Mouse (Mus musculus) small intestine, adult 2 months (tissue): ENCODE measurements around the gene Hist2h2aa2. TPM values are rescaled to one million over a fixed set of nuclear protein-coding genes. Genes with fewer than 3 reads are reported as not detected.

Experiments
- H3K27ac ChIP-seq: fragments of 200-500 bp; 2 replicates; pipeline ENCODE4 v1.5.1; 2012; ENCODE audit warnings: low read depth, low read length, control low read depth, inconsistent platforms; ENCODE audit not compliant: insufficient read depth
- H3K27me3 ChIP-seq: fragments of 200-500 bp; 2 replicates; pipeline ENCODE4 v1.6.1; 2012; ENCODE audit warnings: mild to moderate bottlenecking, moderate library complexity, low read length, inconsistent platforms; ENCODE audit not compliant: control insufficient read depth, insufficient read depth
- H3K36me3 ChIP-seq: fragments of 200-500 bp; 2 replicates; pipeline ENCODE4 v1.6.1; 2012; ENCODE audit warnings: mild to moderate bottlenecking, low read length, control low read depth, inconsistent platforms; ENCODE audit not compliant: control insufficient read depth, insufficient read depth
- H3K4me1 ChIP-seq: fragments of 200-500 bp; 2 replicates; pipeline ENCODE4 v1.6.1; 2012; ENCODE audit warnings: low read length, inconsistent platforms, mixed read lengths; ENCODE audit not compliant: control insufficient read depth, insufficient read depth, insufficient read length
- H3K4me3 ChIP-seq: fragments of 200-500 bp; 2 replicates; pipeline ENCODE4 v1.5.1; 2012; ENCODE audit warnings: low read depth, mild to moderate bottlenecking, control low read depth, inconsistent platforms, low read length, moderate library complexity
- CTCF ChIP-seq: fragments of 200-500 bp; IDR thresholded peaks from 2 replicates; pipeline ENCODE4 v1.5.1; 2012; ENCODE audit warnings: low read depth, mild to moderate bottlenecking, control low read depth, inconsistent platforms, low read length, moderate library complexity, mixed read lengths; ENCODE audit not compliant: insufficient replicate concordance, insufficient read length; ENCODE audit errors: extremely low read depth
- POLR2A ChIP-seq: fragments of 200-500 bp; IDR thresholded peaks from 2 replicates; pipeline ENCODE4 v1.6.1; 2012; ENCODE audit warnings: low read depth, mild to moderate bottlenecking, control low read depth, inconsistent platforms, low read length, moderate library complexity
- WGBS: fragments of 180-500 bp; shearing (Covaris S2); methylation state at CpG from one replicate; pipeline ENCODE4 v1.1.7; 2018; 5-methylcytosine and 5-hydroxymethylcytosine counted together
- polyA plus RNA-seq: library from polyadenylated mRNA; depleted of rRNA; stranded (reverse); fragments of >200 nt; gene quantifications from 2 replicates; pipeline ENCODE4 v1.2.3, GENCODE M21; 2012

The Hist2h2aa2 gene
- polyA plus RNA-seq, 1 experiment = 339 TPM

- Histone ChIP-seq H3K27ac (no peak overlapping the region), H3K36me3 (no peaks in the 10 kb centered on the region), H3K27me3 (no peaks in the 10 kb centered on the region), H3K4me1 (no peaks in the 10 kb centered on the region; the same call in 1 of the 2 replicates), H3K4me3 (no peak overlapping the region)
- TF ChIP-seq CTCF = no peak
- no peak for TF ChIP-seq POLR2A
- WGBS = 76% methylated on average over 4 of the region's 4 CpGs
Observed at GRCm38 (mm10) chr3:96230910-96231757, 8.9 kb downstream of the Hist2h2aa2 start.

GRCm38 (mm10) chr3:96230404-96230803 is 9.7 kb downstream of the Hist2h2aa2 start:
- 61% methylated on average over 2 of the region's 2 CpGs for WGBS
- H3K4me3 ChIP-seq = no peak overlapping the region
- no peaks in the 10 kb centered on the region for H3K36me3 ChIP-seq
- H3K27me3 ChIP-seq = no peaks in the 10 kb centered on the region
- H3K27ac ChIP-seq = no peak overlapping the region
- TF ChIP-seq CTCF (no peak), POLR2A (no peak)
- H3K4me1 ChIP-seq = no peaks in the 10 kb centered on the region; the same call in 1 of the 2 replicates

- Histone ChIP-seq H3K27me3 (no peaks in the 10 kb centered on the region), H3K27ac (no peak overlapping the region), H3K36me3 (no peaks in the 10 kb centered on the region), H3K4me1 (no peaks in the 10 kb centered on the region; the same call in 1 of the 2 replicates), H3K4me3 (no peak overlapping the region)
- TF ChIP-seq CTCF (no peak), POLR2A (no peak)
- WGBS = 56% methylated on average over 2 of the region's 2 CpGs
Observed at GRCm38 (mm10) chr3:96228828-96229227, 11.2 kb downstream of the Hist2h2aa2 start.

GRCm38 (mm10) chr3:96226695-96227648 is 13.1 kb downstream of the Hist2h2aa2 start:
- Histone ChIP-seq H3K27me3 (no peaks in the 10 kb centered on the region), H3K27ac (no peak overlapping the region), H3K4me3 (no peak overlapping the region), H3K4me1 (no peaks in the 10 kb centered on the region; the same call in 1 of the 2 replicates), H3K36me3 (no peaks in the 10 kb centered on the region)
- TF ChIP-seq CTCF (no peak), POLR2A (no peak)
- 70% methylated on average over 8 of the region's 8 CpGs for WGBS

GRCm38 (mm10) chr3:96225421-96225820 is 14.7 kb downstream of the Hist2h2aa2 start:
- Histone ChIP-seq H3K36me3 (no peaks in the 10 kb centered on the region), H3K4me1 (no peaks in the 10 kb centered on the region; the same call in 1 of the 2 replicates)
- 33% methylated on average over 2 of the region's 2 CpGs for WGBS

GRCm38 (mm10) chr3:96222774-96223173 is 17.3 kb downstream of the Hist2h2aa2 start:
- H3K4me3 ChIP-seq = no peak overlapping the region
- TF ChIP-seq CTCF (no peak), POLR2A (no peak)
- H3K27ac ChIP-seq = no peak overlapping the region
- H3K4me1 ChIP-seq = peaks cover 3% of the 10 kb centered on the region; the same call in 1 of the 2 replicates
- no peaks in the 10 kb centered on the region for H3K27me3 ChIP-seq
- 74% methylated on average over 4 of the region's 4 CpGs for WGBS
- no peaks in the 10 kb centered on the region for H3K36me3 ChIP-seq

More at GRCm38 (mm10) chr3:96225421-96225820, 14.7 kb downstream of the Hist2h2aa2 start:
- H3K27ac ChIP-seq = no peak overlapping the region
- no peaks in the 10 kb centered on the region for H3K27me3 ChIP-seq
- H3K4me3 ChIP-seq = no peak overlapping the region
- TF ChIP-seq CTCF (no peak), POLR2A (no peak)
